Mouse (Mus musculus): Measurements from ENCODE around the gene Ube2d2b. TPM values are rescaled to one million over a fixed set of nuclear protein-coding genes. Genes with fewer than 3 reads are reported as not detected.
A peak's percentile ranks its signal among the peaks of the same experiment; 100 is the strongest.

Ube2d2b gene
- polyA plus RNA-seq, 1 experiment, result not detected

DNA sequence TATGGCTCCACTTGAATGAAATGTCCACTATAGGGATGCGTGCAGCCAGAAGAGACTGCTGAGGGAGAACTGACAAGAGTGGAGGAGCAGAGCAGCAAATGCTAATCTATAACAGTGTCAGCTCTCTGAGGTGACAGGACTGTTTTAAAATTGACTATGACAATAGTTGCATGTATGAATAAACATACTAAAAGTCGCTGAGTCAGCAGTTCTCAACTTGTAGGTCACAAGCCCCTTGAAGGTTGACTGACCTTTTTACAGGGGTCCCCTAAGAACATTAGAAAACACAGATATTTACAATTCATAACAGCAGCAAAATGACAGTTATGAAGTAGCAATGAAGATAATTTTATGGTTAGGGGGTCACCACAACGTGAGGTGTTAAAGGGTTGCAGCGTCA is 19.1 kb downstream of the Ube2d2b start:
- TF ChIP-seq POLR2A (IDR thresholded peaks at IDR 0.05; ENCODE audit: low read depth, low read length), result no peak
- no peak for TF ChIP-seq CTCF (IDR thresholded peaks at IDR 0.05; ENCODE audit: borderline replicate concordance, insufficient read depth, low read length)
- Histone ChIP-seq H3K4me3 (ENCODE audit: insufficient read depth, low read length) (no peak overlapping the region), H3K27ac (ENCODE audit: insufficient read depth, low read length) (no peak overlapping the region), H3K4me1 (ENCODE audit: control insufficient read depth, insufficient read depth, low read length) (no peaks in the 10 kb centered on the region)

DNA sequence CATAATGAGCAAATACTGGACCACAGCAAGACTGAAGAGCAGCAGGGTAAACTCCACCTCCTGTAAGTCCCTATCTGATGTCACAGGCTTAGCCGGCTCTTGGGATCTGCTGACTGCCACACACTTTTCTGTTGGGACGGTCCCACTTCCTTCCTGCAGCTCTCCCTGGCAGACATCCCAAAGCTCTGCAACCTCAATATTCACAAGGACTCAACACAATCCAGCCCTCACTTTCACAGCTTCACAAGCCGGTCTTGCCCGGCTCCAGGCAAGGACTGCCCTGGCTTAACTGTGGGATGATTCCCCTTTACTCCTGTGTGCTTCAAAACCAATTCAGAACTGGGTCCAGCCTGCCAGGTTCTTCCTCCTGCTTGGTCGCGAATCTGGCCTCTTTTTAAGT is 23.9 kb downstream of the Ube2d2b start:
- TF ChIP-seq POLR2A (IDR thresholded peaks at IDR 0.05; ENCODE audit: low read depth, low read length) (no peak), CTCF (IDR thresholded peaks at IDR 0.05; ENCODE audit: borderline replicate concordance, insufficient read depth, low read length) (no peak)
- H3K27ac ChIP-seq (ENCODE audit: insufficient read depth, low read length), result no peak overlapping the region

DNA sequence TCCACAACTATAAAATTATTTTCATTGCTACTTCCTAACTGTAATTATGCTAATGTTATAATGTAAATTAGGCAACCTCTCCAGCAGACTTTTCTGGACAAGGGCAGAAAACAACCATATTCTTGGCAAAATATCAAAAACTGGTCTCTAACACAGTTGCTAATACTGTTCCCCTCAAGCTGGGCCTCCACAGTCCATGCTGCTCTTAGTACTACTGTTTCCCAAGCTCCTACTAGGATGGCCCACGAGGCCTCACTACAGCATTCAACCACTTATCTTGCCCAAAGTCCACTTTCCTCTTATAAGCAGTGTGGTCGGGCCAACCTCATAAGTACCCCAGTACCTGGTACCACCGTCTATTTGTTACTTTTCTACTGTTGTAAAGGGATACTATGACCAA is 24.7 kb downstream of the Ube2d2b start:
- TF ChIP-seq POLR2A (IDR thresholded peaks at IDR 0.05; ENCODE audit: low read depth, low read length) (no peak), CTCF (IDR thresholded peaks at IDR 0.05; ENCODE audit: borderline replicate concordance, insufficient read depth, low read length) (no peak)
- Histone ChIP-seq H3K4me3 (ENCODE audit: insufficient read depth, low read length) (no peak overlapping the region), H3K27ac (ENCODE audit: insufficient read depth, low read length) (no peak overlapping the region), H3K4me1 (ENCODE audit: control insufficient read depth, insufficient read depth, low read length) (no peaks in the 10 kb centered on the region)

More for the DNA sequence above, 23.9 kb downstream of the Ube2d2b start:
- Histone ChIP-seq H3K4me1 (ENCODE audit: control insufficient read depth, insufficient read depth, low read length) (no peaks in the 10 kb centered on the region), H3K4me3 (ENCODE audit: insufficient read depth, low read length) (no peak overlapping the region)

DNA sequence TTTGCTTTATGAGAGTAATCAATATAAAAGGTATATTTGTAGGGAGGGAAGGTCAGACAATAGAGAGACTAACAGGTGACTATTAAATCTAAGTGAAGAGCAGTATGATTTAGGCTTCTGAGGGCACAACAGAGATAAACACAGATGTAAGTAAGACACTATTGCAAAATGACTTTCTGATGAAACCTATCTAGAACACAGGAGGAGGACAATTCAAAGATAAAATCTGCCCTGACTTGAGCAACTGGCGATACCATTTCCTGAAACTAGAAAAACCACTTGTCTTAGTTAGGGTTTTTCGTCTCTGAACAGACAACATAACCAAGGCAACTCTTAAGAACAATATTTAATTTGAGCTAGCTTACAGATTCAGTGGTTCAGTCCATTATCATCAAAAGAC is 25.6 kb downstream of the Ube2d2b start:
- H3K4me3 ChIP-seq (ENCODE audit: insufficient read depth, low read length), result no peak overlapping the region
- TF ChIP-seq CTCF (IDR thresholded peaks at IDR 0.05; ENCODE audit: borderline replicate concordance, insufficient read depth, low read length), result no peak
- TF ChIP-seq POLR2A (IDR thresholded peaks at IDR 0.05; ENCODE audit: low read depth, low read length), result no peak
- H3K27ac ChIP-seq (ENCODE audit: insufficient read depth, low read length), result no peak overlapping the region
- H3K4me1 ChIP-seq (ENCODE audit: control insufficient read depth, insufficient read depth, low read length), result no peaks in the 10 kb centered on the region

DNA sequence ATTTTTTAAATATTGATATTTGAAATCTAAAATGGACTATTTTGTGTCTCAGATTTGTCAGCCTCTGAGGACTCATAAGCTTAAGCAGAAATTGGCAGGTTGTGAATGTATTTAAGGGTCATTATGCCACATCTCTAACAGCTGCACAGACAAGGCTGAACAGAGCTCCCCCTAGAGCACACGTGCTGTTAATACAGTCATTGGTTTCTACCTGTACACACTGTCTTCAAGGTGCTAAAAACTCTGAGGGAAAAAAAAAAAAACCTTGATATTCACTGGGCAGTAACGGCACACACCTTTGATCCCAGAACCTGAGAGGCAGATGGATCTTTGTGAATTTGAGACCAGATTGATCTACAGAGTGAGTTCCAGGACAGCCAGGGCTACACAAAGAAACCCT is 29.1 kb downstream of the Ube2d2b start:
- TF ChIP-seq POLR2A (IDR thresholded peaks at IDR 0.05; ENCODE audit: low read depth, low read length) (no peak), CTCF (IDR thresholded peaks at IDR 0.05; ENCODE audit: borderline replicate concordance, insufficient read depth, low read length) (no peak; the same call in 1 of the 2 replicates)
- H3K4me3 ChIP-seq (ENCODE audit: insufficient read depth, low read length), result no peak overlapping the region
- no peak overlapping the region for H3K27ac ChIP-seq (ENCODE audit: insufficient read depth, low read length)
- no peaks in the 10 kb centered on the region for H3K4me1 ChIP-seq (ENCODE audit: control insufficient read depth, insufficient read depth, low read length)

DNA sequence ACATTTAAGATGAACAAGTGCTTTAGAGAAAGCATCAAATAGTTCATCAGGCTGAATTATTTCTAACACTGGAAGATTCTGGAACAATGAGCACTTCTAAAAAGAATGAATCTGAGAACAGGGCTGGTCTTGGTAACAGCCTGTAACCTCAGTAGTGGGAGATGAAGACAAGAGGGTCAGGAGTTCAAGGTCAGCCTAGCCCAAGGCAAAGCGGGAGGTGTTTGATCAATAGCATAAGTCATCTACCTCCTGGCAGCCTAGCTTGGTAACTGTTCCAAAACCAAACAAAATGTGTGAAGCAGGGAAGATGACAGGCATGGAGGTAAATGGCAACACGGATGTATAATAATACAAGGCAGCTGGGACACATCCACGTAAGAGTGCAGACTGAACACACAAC is 34.1 kb downstream of the Ube2d2b start:
- TF ChIP-seq CTCF (IDR thresholded peaks at IDR 0.05; ENCODE audit: borderline replicate concordance, insufficient read depth, low read length) (no peak), POLR2A (IDR thresholded peaks at IDR 0.05; ENCODE audit: low read depth, low read length) (no peak)
- H3K4me1 ChIP-seq (ENCODE audit: control insufficient read depth, insufficient read depth, low read length), result no peaks in the 10 kb centered on the region; the same call in none of the 2 replicates
- H3K27ac ChIP-seq (ENCODE audit: insufficient read depth, low read length), result no peak overlapping the region
- H3K4me3 ChIP-seq (ENCODE audit: insufficient read depth, low read length), result no peak overlapping the region

DNA sequence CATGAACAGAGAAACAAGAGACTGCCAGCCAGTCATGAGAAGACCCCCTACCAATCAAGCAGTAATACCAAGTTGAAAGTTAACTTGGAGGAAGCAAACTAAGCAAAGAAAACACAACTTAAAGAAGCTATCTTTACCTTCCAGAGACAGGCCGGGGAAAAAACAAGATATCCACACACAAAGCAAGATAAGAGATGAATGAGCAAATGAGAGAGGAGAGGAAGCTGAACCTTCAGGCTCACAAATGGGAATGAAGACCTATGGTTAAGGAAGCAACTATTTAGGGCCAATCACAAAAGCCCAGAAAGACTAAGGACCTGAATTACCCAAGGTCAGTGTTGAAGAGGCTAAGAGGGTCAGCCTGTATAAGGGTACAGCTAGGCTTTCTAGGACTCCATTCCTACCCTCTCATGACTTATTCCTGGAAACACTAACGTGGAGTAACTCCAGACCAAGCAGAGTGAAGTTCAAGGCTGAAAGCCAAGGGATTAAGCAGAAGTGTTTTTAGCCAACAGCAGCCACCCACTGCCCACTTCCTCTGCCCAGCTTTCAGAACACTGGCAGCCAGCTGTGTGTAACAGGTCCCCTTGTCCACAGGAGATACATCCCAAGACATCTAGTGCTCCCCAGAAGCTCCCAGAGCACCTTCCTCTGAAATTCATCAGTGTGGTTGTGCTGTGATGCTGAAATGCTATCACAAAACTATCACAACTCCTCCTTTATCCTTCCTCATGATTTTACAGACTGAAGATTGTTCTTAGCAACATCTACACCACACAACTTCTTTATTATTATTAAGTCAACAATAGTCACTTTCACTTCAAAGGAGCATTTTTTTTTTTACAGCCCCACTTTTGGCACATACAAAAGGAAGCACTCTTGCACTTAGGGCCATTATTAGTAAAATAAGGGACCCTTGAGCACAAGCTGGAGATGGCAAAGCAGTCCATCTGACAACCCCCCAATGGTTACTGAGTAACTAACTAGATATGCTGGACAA is 36.5 kb downstream of the Ube2d2b start:
- no peak for TF ChIP-seq POLR2A (IDR thresholded peaks at IDR 0.05; ENCODE audit: low read depth, low read length)
- no peak for TF ChIP-seq CTCF (IDR thresholded peaks at IDR 0.05; ENCODE audit: borderline replicate concordance, insufficient read depth, low read length)
- H3K27ac ChIP-seq (ENCODE audit: insufficient read depth, low read length), result no peak overlapping the region
- H3K4me1 ChIP-seq (ENCODE audit: control insufficient read depth, insufficient read depth, low read length), result no peaks in the 10 kb centered on the region; the same call in none of the 2 replicates
- H3K4me3 ChIP-seq (ENCODE audit: insufficient read depth, low read length), result no peak overlapping the region

DNA sequence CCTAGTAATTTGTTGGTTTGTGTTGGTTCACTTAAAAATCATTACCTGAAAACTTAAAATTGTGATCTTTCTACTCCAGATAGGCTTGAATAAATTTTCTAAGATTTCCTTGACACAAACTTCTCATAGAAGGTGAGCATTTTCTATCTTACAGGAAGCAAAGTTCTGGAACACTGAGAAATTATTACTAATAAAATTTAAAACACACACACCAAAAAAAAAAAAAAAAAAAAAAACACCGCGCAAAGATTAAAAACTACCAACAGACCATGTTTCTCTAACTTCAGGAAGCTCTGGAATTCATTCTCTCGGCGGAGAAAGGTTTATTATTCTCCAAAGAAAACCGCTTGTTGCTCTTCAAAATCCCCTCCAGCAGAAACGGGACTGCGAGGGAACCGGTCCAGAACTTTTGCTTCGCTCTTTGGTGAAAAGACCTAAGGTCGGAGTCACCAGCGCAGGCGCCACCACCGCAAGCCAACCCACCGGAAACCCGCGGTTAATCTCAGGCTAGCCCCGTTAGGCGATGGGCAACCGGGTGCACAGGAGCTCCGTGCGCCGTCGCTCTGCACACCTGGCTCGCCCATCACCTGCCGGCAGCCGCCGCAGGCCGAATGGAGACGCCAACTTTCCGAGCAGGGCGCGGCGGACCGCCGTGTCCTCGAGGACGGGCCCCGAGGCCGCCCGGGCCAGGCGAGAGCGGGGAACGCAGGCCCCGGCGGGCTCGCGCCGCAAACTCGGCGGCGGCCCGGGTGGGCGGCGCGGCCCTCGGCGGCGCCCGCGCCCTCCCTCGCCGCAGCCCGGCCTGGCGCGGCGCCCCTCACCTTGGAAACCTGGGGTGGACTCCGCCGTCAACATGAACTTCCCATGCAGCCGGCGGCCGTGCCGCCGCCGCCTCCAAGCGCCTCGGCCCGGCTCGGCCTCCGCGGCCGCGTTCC is 38.3 kb downstream of the Ube2d2b start:
- H3K27ac ChIP-seq (ENCODE audit: insufficient read depth, low read length), result peak overlapping the region; percentile 54
- H3K4me1 ChIP-seq (ENCODE audit: control insufficient read depth, insufficient read depth, low read length), result no peaks in the 10 kb centered on the region; the same call in none of the 2 replicates
- H3K4me3 ChIP-seq (ENCODE audit: insufficient read depth, low read length), result peak overlapping the region; percentile 61
- TF ChIP-seq CTCF (IDR thresholded peaks at IDR 0.05; ENCODE audit: borderline replicate concordance, insufficient read depth, low read length), result no peak
- TF ChIP-seq POLR2A (IDR thresholded peaks at IDR 0.05; ENCODE audit: low read depth, low read length), result peak; percentile 79

DNA sequence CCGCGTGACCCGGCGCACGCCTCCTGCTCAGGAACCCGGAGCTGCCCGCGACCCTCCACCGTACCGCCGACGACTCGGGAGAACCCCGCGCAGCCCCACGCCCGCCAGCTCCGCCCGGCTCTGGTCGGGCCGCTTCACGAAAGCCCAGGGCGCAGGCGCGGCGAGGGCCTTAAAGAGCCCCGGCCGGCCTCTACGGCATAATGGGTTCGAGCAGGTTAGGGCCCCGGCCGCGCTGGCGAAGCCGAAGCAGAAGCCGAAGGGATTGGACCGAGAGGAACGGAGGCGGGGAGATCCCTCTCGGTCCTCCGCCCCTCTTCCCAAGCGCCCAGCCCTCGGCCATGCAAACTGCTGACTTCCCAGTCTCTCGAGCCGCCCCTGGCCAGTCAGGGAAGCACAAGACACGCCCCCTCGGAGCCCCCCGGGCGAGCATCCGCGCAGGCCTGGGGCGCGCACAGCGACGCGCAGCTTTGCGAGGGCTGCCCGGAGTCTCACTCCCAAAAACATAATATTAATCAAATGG is 39.1 kb downstream of the Ube2d2b start:
- H3K27ac ChIP-seq (ENCODE audit: insufficient read depth, low read length), result peak overlapping the region; percentile 54; the same call in 1 of the 2 replicates
- TF ChIP-seq POLR2A (IDR thresholded peaks at IDR 0.05; ENCODE audit: low read depth, low read length) (peak; percentile 81), CTCF (IDR thresholded peaks at IDR 0.05; ENCODE audit: borderline replicate concordance, insufficient read depth, low read length) (no peak)
- no peaks in the 10 kb centered on the region; the same call in none of the 2 replicates for H3K4me1 ChIP-seq (ENCODE audit: control insufficient read depth, insufficient read depth, low read length)
- H3K4me3 ChIP-seq (ENCODE audit: insufficient read depth, low read length), result peak overlapping the region; percentile 46
